Mouse (Mus musculus): Measurements from ENCODE around the gene Adamts20.

Adamts20 gene

GRCm38 (mm10) chr15:94246669-94247068 is 218.5 kb downstream of the Adamts20 start:
- no peak for DNase-seq

GRCm38 (mm10) chr15:94244336-94244735 is 220.9 kb downstream of the Adamts20 start:
- no peak for DNase-seq

- DNase-seq: no peak
Measured at GRCm38 (mm10) chr15:94242133-94242532, 223.1 kb downstream of the Adamts20 start.

- DNase-seq: no peak
Measured at GRCm38 (mm10) chr15:94239637-94240036, 225.6 kb downstream of the Adamts20 start.

- no peak for DNase-seq
Measured at GRCm38 (mm10) chr15:94239127-94239526, 226.1 kb downstream of the Adamts20 start.

GRCm38 (mm10) chr15:94238058-94238876 is 227.0 kb downstream of the Adamts20 start:
- no peak for DNase-seq

- no peak for DNase-seq
Measured at GRCm38 (mm10) chr15:94236726-94237125, 228.5 kb downstream of the Adamts20 start.

GRCm38 (mm10) chr15:94236121-94236520 is 229.1 kb downstream of the Adamts20 start:
- DNase-seq: no peak

GRCm38 (mm10) chr15:94235190-94235589 is 230.0 kb downstream of the Adamts20 start:
- no peak for DNase-seq

GRCm38 (mm10) chr15:94231246-94231645 is 234.0 kb downstream of the Adamts20 start:
- DNase-seq: no peak

- no peak for DNase-seq
Measured at GRCm38 (mm10) chr15:94227388-94227787, 237.8 kb downstream of the Adamts20 start.

- no peak for DNase-seq
Measured at GRCm38 (mm10) chr15:94223101-94223500, 242.1 kb downstream of the Adamts20 start.

- DNase-seq: no peak
Measured at GRCm38 (mm10) chr15:94220686-94221085, 244.5 kb downstream of the Adamts20 start.

Data from liver (tissue).